ENCODE assay signal across 8 mouse cellular contexts in the genomic region with DNA sequence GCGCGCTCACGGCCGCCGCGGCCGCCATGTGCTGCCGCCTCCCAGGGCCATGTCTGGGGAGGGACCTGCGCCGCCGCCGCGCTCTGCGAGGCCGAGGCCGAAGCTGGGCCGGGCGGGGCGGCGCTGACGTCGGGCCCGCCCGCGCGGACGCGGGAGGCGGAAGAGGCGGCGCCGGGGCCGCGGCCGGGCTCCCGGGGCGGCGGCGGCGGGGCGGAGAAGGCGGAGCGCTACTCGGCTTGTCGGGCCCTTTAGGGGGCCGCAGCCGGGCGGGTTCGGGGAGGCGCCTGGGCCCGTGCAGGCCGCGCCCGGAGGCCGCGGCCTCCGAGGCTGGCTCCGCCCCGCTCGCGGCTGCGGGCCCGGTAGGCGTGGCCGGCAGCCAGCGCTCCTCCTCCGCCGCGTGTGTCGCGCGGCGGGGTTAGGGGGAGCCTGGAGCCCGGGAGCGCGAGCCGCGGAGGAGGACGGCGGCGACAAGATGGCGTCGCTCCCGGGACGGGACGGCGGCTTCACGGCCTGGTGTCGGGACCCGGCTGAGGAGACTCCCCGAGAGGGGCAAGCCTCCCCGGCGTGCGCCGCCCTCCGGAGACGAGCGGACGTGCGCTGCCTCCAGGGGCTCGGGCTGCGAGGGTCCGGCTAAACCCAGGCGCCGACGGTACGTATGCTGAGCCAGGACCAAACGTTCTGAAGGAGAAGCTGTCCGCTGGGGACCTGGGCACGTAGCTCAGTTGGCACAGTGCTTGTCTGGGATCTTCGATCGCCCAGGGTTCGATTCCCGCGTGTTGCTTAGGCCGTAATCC. TPM values are rescaled to one million over a fixed set of nuclear protein-coding genes. Genes with fewer than 3 reads are reported as not detected.
DNase-seq lines count a peak whose midpoint lies in the region; ATAC-seq and TF ChIP-seq lines count a peak whose summit lies in the region.

A gene (minus strand): TSS at position 62 of the 794 bp plus-strand sequence.

- H3K4me1 ChIP-seq in ES-Bruce4 (ENCODE audit: control insufficient read depth, insufficient read depth, low read length) = peaks cover 2% of the 10 kb centered on the region
- peaks cover 20% of the 10 kb centered on the region for H3K4me1 ChIP-seq in forebrain, embryonic 14.5 days (ENCODE audit: control insufficient read depth, insufficient read depth, low read length)
- peaks cover 65% of the 10 kb centered on the region for H3K4me1 ChIP-seq in liver, embryonic 15.5 days (replicated peaks)
- H3K4me1 ChIP-seq in neural tube, embryonic 11.5 days (ENCODE audit: control insufficient read depth, insufficient read depth, low read length) = peaks cover 20% of the 10 kb centered on the region
- peaks cover 29% of the 10 kb centered on the region for H3K4me1 ChIP-seq in stomach, embryonic 16.5 days (ENCODE audit: control insufficient read depth, insufficient read depth, low read length)

- H3K27ac ChIP-seq in ES-Bruce4 (ENCODE audit: insufficient read depth, low read length) = peak within 1 kb of the TSS; percentile 82
- H3K27ac ChIP-seq in forebrain, embryonic 14.5 days (ENCODE audit: low read depth, low read length) = peak within 1 kb of the TSS; percentile 96
- H3K27ac ChIP-seq in liver, embryonic 15.5 days (replicated peaks) = peak within 1 kb of the TSS; percentile 95
- peak within 1 kb of the TSS; percentile 97 for H3K27ac ChIP-seq in neural tube, embryonic 11.5 days (ENCODE audit: low read depth, low read length)
- peak within 1 kb of the TSS; percentile 98 for H3K27ac ChIP-seq in stomach, embryonic 16.5 days (ENCODE audit: low read length)

- no peaks in the 10 kb centered on the region for H3K9me3 ChIP-seq in ES-Bruce4 (replicated peaks; ENCODE audit: control insufficient read depth, insufficient read depth, low read length, poor library complexity, severe bottlenecking)
- H3K9me3 ChIP-seq in forebrain, embryonic 14.5 days (replicated peaks; ENCODE audit: control insufficient read depth, low read length) = no peaks in the 10 kb centered on the region
- no peaks in the 10 kb centered on the region for H3K9me3 ChIP-seq in liver, embryonic 15.5 days (replicated peaks)
- H3K9me3 ChIP-seq in neural tube, embryonic 11.5 days (ENCODE audit: control insufficient read depth, low read length) = no peaks in the 10 kb centered on the region
- no peaks in the 10 kb centered on the region for H3K9me3 ChIP-seq in stomach, embryonic 16.5 days (replicated peaks; ENCODE audit: control insufficient read depth, low read length)

- peak; percentile 92 for DNase-seq in forebrain, embryonic 14.5 days (ENCODE audit: low spot score)
- DNase-seq in heart, postnatal 10 days = peak; percentile 87 to 89
- peak; percentile 82 to 90 for DNase-seq in kidney, postnatal 4 days
- peak; percentile 92 for DNase-seq in neural tube, embryonic 11.5 days (ENCODE audit: low spot score)

- H3K4me3 ChIP-seq in ES-Bruce4 (ENCODE audit: low read depth, low read length) = peak within 1 kb of the TSS; percentile 91
- peak within 1 kb of the TSS; percentile 85 for H3K4me3 ChIP-seq in forebrain, embryonic 14.5 days (ENCODE audit: low read depth, low read length)
- peak within 1 kb of the TSS; percentile 91 for H3K4me3 ChIP-seq in liver, embryonic 15.5 days (replicated peaks)
- H3K4me3 ChIP-seq in neural tube, embryonic 11.5 days (ENCODE audit: low read depth, low read length) = peak within 1 kb of the TSS; percentile 90
- H3K4me3 ChIP-seq in stomach, embryonic 16.5 days (replicated peaks; ENCODE audit: low read length) = peak within 1 kb of the TSS; percentile 100

- H3K27me3 ChIP-seq in ES-Bruce4 (ENCODE audit: control insufficient read depth, insufficient read depth, low read length, poor library complexity, severe bottlenecking) = no peaks in the 10 kb centered on the region
- no peaks in the 10 kb centered on the region for H3K27me3 ChIP-seq in forebrain, embryonic 14.5 days (replicated peaks; ENCODE audit: control insufficient read depth, insufficient read depth, low read length)
- H3K27me3 ChIP-seq in liver, embryonic 15.5 days = no peaks in the 10 kb centered on the region
- H3K27me3 ChIP-seq in neural tube, embryonic 11.5 days (ENCODE audit: control insufficient read depth, insufficient read depth, low read length) = no peaks in the 10 kb centered on the region
- H3K27me3 ChIP-seq in stomach, embryonic 16.5 days (ENCODE audit: control insufficient read depth, insufficient read depth, low read length) = no peaks in the 10 kb centered on the region

- no peak for TF ChIP-seq EP300 in ES-Bruce4 (IDR thresholded peaks at IDR 0.05; ENCODE audit: insufficient read depth, low read depth, low read length)

- intact Hi-C loops in heart, postnatal 10 days (cut with DNase I) = loop anchor here (5.0 to 10.0 kb wide), 2 partner anchors 91 to 433 kb away; no protein-coding TSS in a partner anchor

- TF ChIP-seq CTCF in ES-Bruce4 (IDR thresholded peaks at IDR 0.05; ENCODE audit: low read depth, low read length) = no peak

- peak within 1 kb of the TSS; percentile 96 for H3K9ac ChIP-seq in ES-Bruce4 (ENCODE audit: low read depth, poor library complexity, severe bottlenecking)
- peak within 1 kb of the TSS; percentile 92 for H3K9ac ChIP-seq in forebrain, embryonic 14.5 days (ENCODE audit: low read length)
- H3K9ac ChIP-seq in liver, embryonic 15.5 days = peak within 1 kb of the TSS; percentile 97
- peak within 1 kb of the TSS; percentile 92 for H3K9ac ChIP-seq in neural tube, embryonic 11.5 days (ENCODE audit: low read length)
- H3K9ac ChIP-seq in stomach, embryonic 16.5 days (ENCODE audit: low read length) = peak within 1 kb of the TSS; percentile 99

- no peak for TF ChIP-seq POLR2A in ES-Bruce4 (IDR thresholded peaks at IDR 0.05; ENCODE audit: insufficient read depth, low read length)

- under 1% methylated on average over 92 of the region's 116 CpGs for WGBS in forebrain, embryonic 14.5 days
- under 1% methylated on average over 101 of the region's 116 CpGs for WGBS in liver, embryonic 15.5 days (ENCODE audit: insufficient replicate concordance)
- under 1% methylated on average over 49 of the region's 116 CpGs for WGBS in neural tube, embryonic 11.5 days
- WGBS in stomach, embryonic 16.5 days = under 1% methylated on average over 107 of the region's 116 CpGs

- H3K4me2 ChIP-seq in forebrain, embryonic 14.5 days (ENCODE audit: low read length) = peak within 1 kb of the TSS; percentile 98
- H3K4me2 ChIP-seq in liver, embryonic 15.5 days = peak within 1 kb of the TSS; percentile 85
- peak within 1 kb of the TSS; percentile 100 for H3K4me2 ChIP-seq in neural tube, embryonic 11.5 days (ENCODE audit: low read depth)
- peak within 1 kb of the TSS; percentile 85 for H3K4me2 ChIP-seq in stomach, embryonic 16.5 days (ENCODE audit: low read depth, low read length)

- no peaks in the 10 kb centered on the region for H3K36me3 ChIP-seq in ES-Bruce4 (ENCODE audit: control insufficient read depth, insufficient read depth, low read length, poor library complexity, severe bottlenecking)
- 0 out of 2 replicates have a peak, but pooled peaks cover 3% of the 10 kb centered on the region for H3K36me3 ChIP-seq in forebrain, embryonic 14.5 days (ENCODE audit: control insufficient read depth, insufficient read depth, low read length)
- H3K36me3 ChIP-seq in liver, embryonic 15.5 days (replicated peaks) = peaks cover 8% of the 10 kb centered on the region
- H3K36me3 ChIP-seq in neural tube, embryonic 11.5 days (ENCODE audit: control insufficient read depth, insufficient read depth, low read length) = no peaks in the 10 kb centered on the region
- H3K36me3 ChIP-seq in stomach, embryonic 16.5 days (ENCODE audit: control insufficient read depth, insufficient read depth, low read length) = no peaks in the 10 kb centered on the region

- ATAC-seq in cerebellum, adult (ENCODE audit: insufficient number of reproducible peaks, low FRiP score, low TSS enrichment) = peak; percentile 72
- ATAC-seq in forebrain, embryonic 14.5 days = peak; percentile 91
- peak; percentile 94 for ATAC-seq in liver, embryonic 15.5 days (ENCODE audit: insufficient read depth)
- ATAC-seq in neural tube, embryonic 11.5 days (ENCODE audit: insufficient read depth, low FRiP score, low TSS enrichment) = peak; percentile 89
- ATAC-seq in stomach, embryonic 16.5 days (ENCODE audit: insufficient read depth, low FRiP score) = peak; percentile 93

RNA-seq across cellular contexts. Expression of the gene that starts here (rescaled TPM):
- polyA plus RNA-seq in ES-Bruce4 (2011; ENCODE audit: insufficient read depth, insufficient read length, low read depth, missing spikeins) = 92.0 and 96.4 TPM in 2 replicates
- polyA plus RNA-seq in forebrain, embryonic 14.5 days (2014; fragmentation: Nextera tagmentation; extraction: Ambion mirVana) = 17.8 and 18.7 TPM in 2 replicates
- total RNA-seq in heart, postnatal 10 days (2021) = 100 to 1,000 TPM; 106 to 111 TPM
- polyA plus RNA-seq in liver, embryonic 15.5 days (2015; fragmentation: Nextera tagmentation; extraction: Ambion mirVana) = 13.3 and 13.9 TPM in 2 replicates
- 18.6 and 18.9 TPM in 2 replicates for polyA plus RNA-seq in neural tube, embryonic 11.5 days (2014; fragmentation: Nextera tagmentation; extraction: Ambion mirVana)
- 25.4 and 27.8 TPM in 2 replicates for polyA plus RNA-seq in stomach, embryonic 16.5 days (2015; fragmentation: Nextera tagmentation; extraction: Ambion mirVana)

Comparison
In these comparisons a context has a peak if more than half of its experiments do, and no peak if none do; other contexts are left out.
1. Peak in every context shown above with its lines: DNase-seq, ATAC-seq, H3K4me3 ChIP-seq and H3K27ac ChIP-seq.